Comparison of ENCODE assay signal across 8 mouse cellular contexts in the genomic region with DNA sequence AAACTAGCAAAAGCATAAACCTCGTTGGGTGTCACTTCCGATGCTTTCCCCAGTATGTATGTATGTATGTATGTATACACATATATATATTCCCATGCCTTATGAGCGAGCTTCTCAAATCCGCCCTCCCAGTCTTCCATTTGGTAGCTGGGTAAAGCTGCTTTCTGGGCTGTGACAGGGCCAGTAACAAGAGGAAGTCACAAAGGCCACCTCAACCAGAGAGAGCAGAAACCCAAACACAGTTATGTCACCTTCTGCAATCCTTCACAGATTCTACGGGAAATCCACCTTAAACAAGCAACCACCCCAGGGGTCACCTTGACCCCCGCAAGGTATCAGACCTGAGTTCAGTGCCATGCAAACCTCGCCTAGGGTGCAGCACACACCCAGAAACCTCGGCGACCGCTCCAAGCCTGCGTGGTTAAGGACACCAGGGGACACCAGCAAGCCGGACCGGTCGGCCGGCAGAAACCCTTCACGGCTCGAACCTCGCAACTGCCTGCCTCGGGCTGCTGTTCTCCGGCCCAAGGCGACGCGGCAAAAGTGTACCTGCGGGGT. TPM values are rescaled to one million over a fixed set of nuclear protein-coding genes. Genes with fewer than 3 reads are reported as not detected.
DNase-seq lines count a peak whose midpoint lies in the region; ATAC-seq and TF ChIP-seq lines count a peak whose summit lies in the region.

No protein-coding gene starts in this region.

- H3K4me1 ChIP-seq in heart, embryonic 13.5 days = peaks cover 31% of the 10 kb centered on the region
- no peaks in the 10 kb centered on the region for H3K4me1 ChIP-seq in ES-Bruce4 (ENCODE audit: control insufficient read depth, insufficient read depth, low read length)
- peaks cover 21% of the 10 kb centered on the region for H3K4me1 ChIP-seq in forebrain, embryonic 13.5 days
- peaks cover 28% of the 10 kb centered on the region for H3K4me1 ChIP-seq in liver, embryonic 15.5 days (replicated peaks)

- H3K9ac ChIP-seq in heart, embryonic 13.5 days = peak overlapping the region; percentile 98
- peak overlapping the region; percentile 71 for H3K9ac ChIP-seq in ES-Bruce4 (ENCODE audit: low read depth, poor library complexity, severe bottlenecking)
- peak overlapping the region; percentile 94 for H3K9ac ChIP-seq in forebrain, embryonic 13.5 days
- H3K9ac ChIP-seq in liver, embryonic 15.5 days = peak overlapping the region; percentile 79

- no peak for DNase-seq in heart, adult 18-20 months
- DNase-seq in telencephalon, adult 2 months (ENCODE audit: low read depth, low spot score) = peak; percentile 15
- no peak for DNase-seq in c-Kit-positive CD71-positive TER-119-positive erythroid progenitor cells, embryonic 14.5 days (ENCODE audit: low spot score)
- no peak for DNase-seq in natural killer cell, adult 2 months (ENCODE audit: low spot score in 2 of 2)

- H3K27me3 ChIP-seq in heart, embryonic 13.5 days (replicated peaks) = no peaks in the 10 kb centered on the region
- H3K27me3 ChIP-seq in ES-Bruce4 (ENCODE audit: control insufficient read depth, insufficient read depth, low read length, poor library complexity, severe bottlenecking) = no peaks in the 10 kb centered on the region
- H3K27me3 ChIP-seq in forebrain, embryonic 13.5 days = no peaks in the 10 kb centered on the region
- H3K27me3 ChIP-seq in liver, embryonic 15.5 days = no peaks in the 10 kb centered on the region

- H3K4me3 ChIP-seq in heart, embryonic 13.5 days = peak overlapping the region; percentile 97
- peak overlapping the region; percentile 84 for H3K4me3 ChIP-seq in ES-Bruce4 (ENCODE audit: low read depth, low read length)
- peak overlapping the region; percentile 98 for H3K4me3 ChIP-seq in forebrain, embryonic 13.5 days
- H3K4me3 ChIP-seq in liver, embryonic 15.5 days (replicated peaks) = peak overlapping the region; percentile 81

- H3K36me3 ChIP-seq in heart, embryonic 13.5 days = no peaks in the 10 kb centered on the region
- no peaks in the 10 kb centered on the region for H3K36me3 ChIP-seq in ES-Bruce4 (ENCODE audit: control insufficient read depth, insufficient read depth, low read length, poor library complexity, severe bottlenecking)
- no peaks in the 10 kb centered on the region for H3K36me3 ChIP-seq in forebrain, embryonic 13.5 days (ENCODE audit: poor library complexity, severe bottlenecking)
- no peaks in the 10 kb centered on the region for H3K36me3 ChIP-seq in liver, embryonic 15.5 days (replicated peaks)

- TF ChIP-seq POLR2A in ES-Bruce4 (IDR thresholded peaks at IDR 0.05; ENCODE audit: insufficient read depth, low read length) = no peak

- no peaks in the 10 kb centered on the region for H3K9me3 ChIP-seq in heart, embryonic 13.5 days
- no peaks in the 10 kb centered on the region for H3K9me3 ChIP-seq in ES-Bruce4 (replicated peaks; ENCODE audit: control insufficient read depth, insufficient read depth, low read length, poor library complexity, severe bottlenecking)
- 0 out of 2 replicates have a peak, but pooled peaks cover 2% of the 10 kb centered on the region for H3K9me3 ChIP-seq in forebrain, embryonic 13.5 days (replicated peaks)
- no peaks in the 10 kb centered on the region for H3K9me3 ChIP-seq in liver, embryonic 15.5 days (replicated peaks)

- ATAC-seq in heart, embryonic 13.5 days (ENCODE audit: extremely low read depth, insufficient number of reproducible peaks, low FRiP score, low TSS enrichment) = peak; percentile 34
- ATAC-seq in forebrain, embryonic 13.5 days = peak; percentile 59
- ATAC-seq in liver, embryonic 15.5 days (ENCODE audit: insufficient read depth) = peak; percentile 63

- TF ChIP-seq EP300 in ES-Bruce4 (IDR thresholded peaks at IDR 0.05; ENCODE audit: insufficient read depth, low read depth, low read length) = no peak

- under 1% methylated on average over 24 of the region's 24 CpGs for WGBS in heart, embryonic 13.5 days
- 2% methylated on average over 24 of the region's 24 CpGs for WGBS in forebrain, embryonic 13.5 days
- under 1% methylated on average over 24 of the region's 24 CpGs for WGBS in liver, embryonic 15.5 days (ENCODE audit: insufficient replicate concordance)

- peak overlapping the region; percentile 94 for H3K4me2 ChIP-seq in heart, embryonic 13.5 days
- H3K4me2 ChIP-seq in forebrain, embryonic 13.5 days = peak overlapping the region; percentile 84
- peak overlapping the region; percentile 79 for H3K4me2 ChIP-seq in liver, embryonic 15.5 days

- TF ChIP-seq CTCF in ES-Bruce4 (IDR thresholded peaks at IDR 0.05; ENCODE audit: low read depth, low read length) = no peak

- peak overlapping the region; percentile 61 for H3K27ac ChIP-seq in heart, embryonic 13.5 days (replicated peaks)
- H3K27ac ChIP-seq in ES-Bruce4 (ENCODE audit: insufficient read depth, low read length) = no peak overlapping the region
- H3K27ac ChIP-seq in forebrain, embryonic 13.5 days = 0 out of 2 replicates have a peak overlapping the region, but pooled peaks have one; percentile 46
- peak overlapping the region; percentile 81 for H3K27ac ChIP-seq in liver, embryonic 15.5 days (replicated peaks)

RNA-seq across cellular contexts. Expression of a gene that starts 3.4 kb away (rescaled TPM):
- polyA plus RNA-seq in heart, embryonic 13.5 days (2015; fragmentation: Nextera tagmentation; extraction: Ambion mirVana) = 181 and 206 TPM in 2 replicates
- 100 to 1,000 TPM; 309 to 336 TPM for total RNA-seq in heart, adult 18-20 months (2021)
- polyA plus RNA-seq in ES-Bruce4 (2011; ENCODE audit: insufficient read depth, insufficient read length, low read depth, missing spikeins) = 224 and 253 TPM in 2 replicates
- 180 and 182 TPM in 2 replicates for polyA plus RNA-seq in forebrain, embryonic 13.5 days (2015; fragmentation: Nextera tagmentation; extraction: Ambion mirVana)
- polyA plus RNA-seq in liver, embryonic 15.5 days (2015; fragmentation: Nextera tagmentation; extraction: Ambion mirVana) = 59.8 and 61.9 TPM in 2 replicates
